Mouse (Mus musculus): ENCODE results near the gene Sh2d2a. TPM values are rescaled to one million over a fixed set of nuclear protein-coding genes. Genes with fewer than 3 reads are reported as not detected.
"Not testable (repeated sequence)": the region's sequence is repeated elsewhere in the genome, so short reads cannot be mapped to it uniquely, and the experiment has no call there.

Sh2d2a gene
- polyA plus RNA-seq (2016; fragmentation: Nextera tagmentation; extraction: Ambion mirVana): 0.09 and 0.10 TPM in 2 replicates

GRCm38 (mm10) chr3:87846650-87847110 is at the start of gene Sh2d2a:
TSS of gene Sh2d2a (plus strand) at chr3:87846755.
- Histone ChIP-seq H3K36me3 (replicated peaks) (no peaks in the 10 kb centered on the region), H3K9me3 (no peaks in the 10 kb centered on the region), H3K27ac (no peak within 1 kb of the TSS), H3K4me3 (no peak within 1 kb of the TSS), H3K4me1 (no peaks in the 10 kb centered on the region), H3K27me3 (ENCODE audit: poor library complexity, severe bottlenecking) (no peaks in the 10 kb centered on the region)
- no peak for DNase-seq (ENCODE audit: extremely low spot score, low spot score)
- 78% methylated on average over 7 of the region's 7 CpGs for WGBS

- Histone ChIP-seq H3K9me3 (no peaks in the 10 kb centered on the region), H3K27ac (no peak overlapping the region), H3K4me3 (no peak overlapping the region), H3K4me1 (peaks cover 38% of the 10 kb centered on the region), H3K27me3 (ENCODE audit: poor library complexity, severe bottlenecking) (peaks cover 100% of the 10 kb centered on the region), H3K36me3 (replicated peaks) (no peaks in the 10 kb centered on the region)
- 68% methylated on average over 5 of the region's 5 CpGs for WGBS
- DNase-seq (ENCODE audit: extremely low spot score, low spot score): no peak
Measured at GRCm38 (mm10) chr3:87801681-87802080, 44.9 kb upstream of the Sh2d2a start.

GRCm38 (mm10) chr3:87804038-87804677 is 42.4 kb upstream of the Sh2d2a start:
- H3K4me1 ChIP-seq: peaks cover 18% of the 10 kb centered on the region
- peaks cover 100% of the 10 kb centered on the region for H3K27me3 ChIP-seq (ENCODE audit: poor library complexity, severe bottlenecking)
- no peak for DNase-seq (ENCODE audit: extremely low spot score, low spot score)

GRCm38 (mm10) chr3:87809322-87809962 is 37.1 kb upstream of the Sh2d2a start:
- Histone ChIP-seq H3K4me1 (peaks cover 18% of the 10 kb centered on the region), H3K27me3 (ENCODE audit: poor library complexity, severe bottlenecking) (peaks cover 100% of the 10 kb centered on the region), H3K36me3 (replicated peaks) (no peaks in the 10 kb centered on the region), H3K27ac (no peak overlapping the region), H3K9me3 (no peaks in the 10 kb centered on the region), H3K4me3 (peak overlapping the region; percentile 43)
- DNase-seq (ENCODE audit: extremely low spot score, low spot score): no peak
- 4% methylated on average over 28 of the region's 28 CpGs for WGBS

More at GRCm38 (mm10) chr3:87804038-87804677, 42.4 kb upstream of the Sh2d2a start:
- Histone ChIP-seq H3K4me3 (peak overlapping the region; percentile 44), H3K27ac (no peak overlapping the region), H3K36me3 (replicated peaks) (no peaks in the 10 kb centered on the region), H3K9me3 (no peaks in the 10 kb centered on the region)
- WGBS: 3% methylated on average over 26 of the region's 26 CpGs

GRCm38 (mm10) chr3:87811297-87811696 is 35.3 kb upstream of the Sh2d2a start:
- H3K27me3 ChIP-seq (ENCODE audit: poor library complexity, severe bottlenecking): peaks cover 100% of the 10 kb centered on the region
- H3K4me1 ChIP-seq: peaks cover 17% of the 10 kb centered on the region
- H3K9me3 ChIP-seq: no peaks in the 10 kb centered on the region
- no peaks in the 10 kb centered on the region for H3K36me3 ChIP-seq (replicated peaks)
- DNase-seq (ENCODE audit: extremely low spot score, low spot score): no peak
- no peak overlapping the region for H3K4me3 ChIP-seq
- H3K27ac ChIP-seq: no peak overlapping the region
- 88% methylated on average over 8 of the region's 8 CpGs for WGBS

- Histone ChIP-seq H3K4me3 (no peak overlapping the region), H3K27ac (no peak overlapping the region), H3K36me3 (replicated peaks) (no peaks in the 10 kb centered on the region), H3K4me1 (peaks cover 23% of the 10 kb centered on the region), H3K27me3 (ENCODE audit: poor library complexity, severe bottlenecking) (peaks cover 100% of the 10 kb centered on the region), H3K9me3 (no peaks in the 10 kb centered on the region)
- 78% methylated on average over 4 of the region's 4 CpGs for WGBS
- DNase-seq (ENCODE audit: extremely low spot score, low spot score): no peak
Measured at GRCm38 (mm10) chr3:87812413-87812812, 34.1 kb upstream of the Sh2d2a start.

- WGBS: 80% methylated on average over 10 of the region's 10 CpGs
- Histone ChIP-seq H3K4me1 (peaks cover 23% of the 10 kb centered on the region), H3K4me3 (no peak overlapping the region), H3K27me3 (ENCODE audit: poor library complexity, severe bottlenecking) (peaks cover 100% of the 10 kb centered on the region), H3K27ac (no peak overlapping the region), H3K36me3 (replicated peaks) (no peaks in the 10 kb centered on the region), H3K9me3 (no peaks in the 10 kb centered on the region)
- DNase-seq (ENCODE audit: extremely low spot score, low spot score): no peak
Measured at GRCm38 (mm10) chr3:87812873-87813272, 33.7 kb upstream of the Sh2d2a start.

- 67% methylated on average over 6 of the region's 6 CpGs for whole genome bisulfite sequencing
- Histone ChIP-seq H3K4me3 (no peak overlapping the region), H3K4me1 (peaks cover 12% of the 10 kb centered on the region), H3K9me3 (no peaks in the 10 kb centered on the region), H3K36me3 (replicated peaks) (no peaks in the 10 kb centered on the region), H3K27ac (peak overlapping the region; percentile 44; the same call in 1 of the 2 replicates), H3K27me3 (ENCODE audit: poor library complexity, severe bottlenecking) (peaks cover 87% of the 10 kb centered on the region)
- no peak for DNase-seq (ENCODE audit: extremely low spot score, low spot score)
Measured at GRCm38 (mm10) chr3:87816166-87816565, 30.4 kb upstream of the Sh2d2a start.

GRCm38 (mm10) chr3:87816646-87817093 is 29.9 kb upstream of the Sh2d2a start:
- DNase-seq (ENCODE audit: extremely low spot score, low spot score): peak; percentile 76
- H3K27ac ChIP-seq: peak overlapping the region; percentile 44; the same call in 1 of the 2 replicates
- H3K4me3 ChIP-seq: peak overlapping the region; percentile 14; the same call in 1 of the 2 replicates
- WGBS: 8% methylated on average over 12 of the region's 12 CpGs
- no peaks in the 10 kb centered on the region for H3K9me3 ChIP-seq
- peaks cover 12% of the 10 kb centered on the region for H3K4me1 ChIP-seq
- H3K27me3 ChIP-seq (ENCODE audit: poor library complexity, severe bottlenecking): peaks cover 82% of the 10 kb centered on the region
- no peaks in the 10 kb centered on the region for H3K36me3 ChIP-seq (replicated peaks)

- H3K27me3 ChIP-seq (ENCODE audit: poor library complexity, severe bottlenecking): peaks cover 66% of the 10 kb centered on the region
Measured at GRCm38 (mm10) chr3:87818226-87818625, 28.3 kb upstream of the Sh2d2a start.

GRCm38 (mm10) chr3:87824206-87824605 is 22.3 kb upstream of the Sh2d2a start, which contains the start of gene Pear1:
TSS of gene Pear1 (minus strand) at chr3:87824306.
- not testable (repeated sequence) for DNase-seq (ENCODE audit: extremely low spot score, low spot score); H3K27ac ChIP-seq; H3K27me3 ChIP-seq (ENCODE audit: poor library complexity, severe bottlenecking); H3K9me3 ChIP-seq; H3K4me1 ChIP-seq; H3K4me3 ChIP-seq; H3K36me3 ChIP-seq (replicated peaks)
- 84% methylated on average over 1 of the region's 1 CpGs for WGBS

More at GRCm38 (mm10) chr3:87818226-87818625, 28.3 kb upstream of the Sh2d2a start:
- H3K4me1 ChIP-seq: peaks cover 12% of the 10 kb centered on the region
- no peaks in the 10 kb centered on the region for H3K36me3 ChIP-seq (replicated peaks)
- no peaks in the 10 kb centered on the region for H3K9me3 ChIP-seq
- no peak overlapping the region for H3K27ac ChIP-seq
- no peak overlapping the region for H3K4me3 ChIP-seq
- no peak for DNase-seq (ENCODE audit: extremely low spot score, low spot score)
- 74% methylated on average over 12 of the region's 12 CpGs for WGBS

GRCm38 (mm10) chr3:87828435-87828834 is 18.1 kb upstream of the Sh2d2a start:
- H3K27ac ChIP-seq: no peak overlapping the region
- H3K27me3 ChIP-seq (ENCODE audit: poor library complexity, severe bottlenecking): no peaks in the 10 kb centered on the region
- DNase-seq (ENCODE audit: extremely low spot score, low spot score): no peak
- H3K4me1 ChIP-seq: no peaks in the 10 kb centered on the region
- no peak overlapping the region for H3K4me3 ChIP-seq
- WGBS: 66% methylated on average over 4 of the region's 4 CpGs
- no peaks in the 10 kb centered on the region for H3K9me3 ChIP-seq
- H3K36me3 ChIP-seq (replicated peaks): no peaks in the 10 kb centered on the region

- Histone ChIP-seq H3K4me3 (no peak overlapping the region), H3K36me3 (replicated peaks) (no peaks in the 10 kb centered on the region), H3K9me3 (no peaks in the 10 kb centered on the region), H3K4me1 (no peaks in the 10 kb centered on the region), H3K27me3 (ENCODE audit: poor library complexity, severe bottlenecking) (no peaks in the 10 kb centered on the region), H3K27ac (no peak overlapping the region)
- 58% methylated on average over 10 of the region's 10 CpGs for WGBS
- DNase-seq (ENCODE audit: extremely low spot score, low spot score): no peak
Measured at GRCm38 (mm10) chr3:87829025-87829424, 17.5 kb upstream of the Sh2d2a start.
